Mouse (Mus musculus) spleen, adult 2 months (tissue): ENCODE measurements around the gene Arhgap30.

Experiments
- CTCF ChIP-seq: fragments of 200-500 bp; IDR thresholded peaks from 2 replicates; pipeline ENCODE4 v1.5.1; 2011; ENCODE audit warnings: mild to moderate bottlenecking, inconsistent platforms; ENCODE audit not compliant: insufficient read depth, insufficient read length, insufficient replicate concordance; ENCODE audit errors: extremely low read depth
- POLR2A ChIP-seq: fragments of 200-500 bp; IDR thresholded peaks from 2 replicates; pipeline ENCODE4 v1.6.1; 2011; ENCODE audit warnings: low read depth, low read length, inconsistent platforms

DNA sequence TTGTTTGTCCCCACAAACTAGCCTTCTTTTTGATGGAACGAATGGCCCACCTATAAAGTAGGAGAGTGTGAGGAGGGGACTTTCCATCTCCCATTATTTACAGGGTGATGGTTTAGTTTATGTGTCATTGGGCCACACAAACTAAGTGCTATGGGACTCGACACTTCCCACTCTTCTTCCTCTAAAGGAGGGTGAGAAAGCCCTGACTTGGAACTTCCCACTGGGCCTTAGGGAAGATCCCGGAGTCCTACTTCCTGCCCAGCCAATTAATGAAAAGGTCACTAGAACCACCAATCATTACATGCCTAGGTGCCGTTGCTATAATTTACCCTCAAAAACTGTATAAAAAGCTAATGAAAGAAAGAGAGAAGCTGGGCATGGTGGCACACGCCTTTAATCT, 43.4 kb downstream of the Arhgap30 start:
- TF ChIP-seq CTCF (no peak), POLR2A (no peak)
